Mouse (Mus musculus) lung, postnatal 0 days (tissue): ENCODE measurements around the gene Spock1.

ENCODE experiments used
- CTCF ChIP-seq: IDR thresholded peaks from 2 replicates; pipeline ENCODE4 v1.5.1; 2016; ENCODE audit warnings: antibody characterized with exemption, mild to moderate bottlenecking
- EP300 ChIP-seq: IDR thresholded peaks from 2 replicates; pipeline ENCODE4 v1.6.1; 2016; ENCODE audit warnings: antibody characterized with exemption, mild to moderate bottlenecking, control low read depth

- TF ChIP-seq EP300 (no peak), CTCF (no peak)
These were observed 411.4 kb downstream of the Spock1 start for GRCm38 (mm10) chr13:57496778-57497177.
